Mouse (Mus musculus) brain, embryonic 14.5 days (tissue): Measurements from ENCODE around the gene 4930432K21Rik. TPM values are rescaled to one million over a fixed set of nuclear protein-coding genes. Genes with fewer than 3 reads are reported as not detected.
A peak's percentile ranks its signal among the peaks of the same experiment; 100 is the strongest.

Experiments
- DNase-seq: peaks from one replicate; pipeline ENCODE4 v3.0.0-alpha.2; 2011; ENCODE audit warnings: low read depth
- CTCF ChIP-seq: fragments of 200-500 bp; IDR thresholded peaks from 2 replicates; pipeline ENCODE4 v1.5.1; 2012; ENCODE audit warnings: inconsistent platforms, mild to moderate bottlenecking, moderate library complexity, borderline replicate concordance; ENCODE audit not compliant: insufficient read depth, insufficient read length; ENCODE audit errors: extremely low read depth
- POLR2A ChIP-seq: fragments of 200-500 bp; IDR thresholded peaks from 2 replicates; pipeline ENCODE4 v1.6.1; 2012; ENCODE audit warnings: mild to moderate bottlenecking, inconsistent platforms, borderline replicate concordance; ENCODE audit not compliant: poor library complexity, insufficient read depth, insufficient read length, severe bottlenecking; ENCODE audit errors: extremely low read depth
- polyA plus RNA-seq: library from polyadenylated mRNA; depleted of rRNA; stranded (reverse); fragments of >200 nt; gene quantifications from 2 replicates; pipeline ENCODE4 v1.2.3, GENCODE M21; 2012; rRNA removed

4930432K21Rik gene
- polyA plus RNA-seq = 2.1 and 2.7 TPM in 2 replicates

DNA sequence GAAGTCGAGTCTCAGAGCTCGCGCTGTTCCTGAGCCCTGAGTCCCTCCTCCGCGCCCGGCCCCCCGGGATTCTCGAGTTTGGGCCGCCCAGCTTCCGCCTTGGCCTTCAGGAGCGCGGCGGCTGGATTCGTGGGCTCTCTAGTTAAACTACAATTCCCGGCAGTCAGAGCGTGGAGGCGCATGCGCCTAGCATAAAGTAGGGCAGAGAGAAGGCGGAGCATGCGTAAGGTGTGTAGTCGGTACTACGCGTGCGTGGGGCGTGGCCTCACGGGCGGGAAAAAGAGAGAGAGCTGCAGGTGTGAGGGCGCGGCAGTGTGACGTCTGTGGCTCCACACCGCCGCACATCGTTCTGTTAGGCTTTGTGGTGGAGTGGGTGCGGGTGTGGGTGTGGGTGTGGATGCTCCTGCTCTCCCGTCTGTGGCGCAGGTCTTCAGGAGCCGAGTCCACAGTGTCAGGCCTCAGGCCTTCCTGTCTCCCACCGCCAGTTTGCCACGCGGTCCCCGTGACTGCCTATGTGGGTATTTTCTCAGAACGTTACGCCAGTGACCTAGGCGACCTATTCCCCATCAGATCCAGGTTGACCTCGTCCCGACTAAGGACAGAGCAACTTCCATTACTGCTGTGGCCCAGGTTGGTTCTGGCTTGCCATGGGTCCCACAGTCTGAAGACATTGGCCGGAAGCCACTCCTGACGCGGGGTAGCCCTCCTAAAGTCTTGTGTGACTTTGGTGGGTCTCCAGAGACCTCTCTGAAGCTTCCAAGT, at the start of gene 4930432K21Rik, which contains the start of gene Cc2d1a:
4930432K21Rik (plus strand) TSS at position 257 of the 762 bp plus-strand sequence.
Cc2d1a (minus strand) TSS at position 168 of the 762 bp plus-strand sequence.
- TF ChIP-seq POLR2A (peak; percentile 59; the same call in 1 of the 2 replicates), CTCF (no peak)
- peak; percentile 98 for DNase-seq

DNA sequence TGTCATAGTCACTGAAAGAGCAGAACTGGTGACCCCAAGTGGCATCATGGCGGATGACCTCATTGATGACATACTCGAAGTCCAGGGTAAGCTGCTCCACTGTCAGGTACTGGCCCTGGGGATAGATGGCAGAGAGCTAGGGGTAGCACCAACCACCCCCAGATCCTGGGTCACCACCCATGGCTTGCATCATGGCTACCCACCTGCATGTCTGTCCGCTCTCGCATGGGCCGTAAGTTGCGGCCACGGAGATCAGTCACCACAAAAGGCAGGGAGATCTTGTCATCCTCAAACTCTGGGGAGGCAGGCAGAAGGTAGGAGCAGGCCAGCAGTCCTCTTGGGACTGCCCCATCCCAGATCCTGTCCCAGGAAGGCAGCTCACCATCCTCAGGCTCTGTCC, 49.4 kb upstream of the 4930432K21Rik start:
- no peak for DNase-seq
- no peak for TF ChIP-seq CTCF
- TF ChIP-seq POLR2A = no peak

DNA sequence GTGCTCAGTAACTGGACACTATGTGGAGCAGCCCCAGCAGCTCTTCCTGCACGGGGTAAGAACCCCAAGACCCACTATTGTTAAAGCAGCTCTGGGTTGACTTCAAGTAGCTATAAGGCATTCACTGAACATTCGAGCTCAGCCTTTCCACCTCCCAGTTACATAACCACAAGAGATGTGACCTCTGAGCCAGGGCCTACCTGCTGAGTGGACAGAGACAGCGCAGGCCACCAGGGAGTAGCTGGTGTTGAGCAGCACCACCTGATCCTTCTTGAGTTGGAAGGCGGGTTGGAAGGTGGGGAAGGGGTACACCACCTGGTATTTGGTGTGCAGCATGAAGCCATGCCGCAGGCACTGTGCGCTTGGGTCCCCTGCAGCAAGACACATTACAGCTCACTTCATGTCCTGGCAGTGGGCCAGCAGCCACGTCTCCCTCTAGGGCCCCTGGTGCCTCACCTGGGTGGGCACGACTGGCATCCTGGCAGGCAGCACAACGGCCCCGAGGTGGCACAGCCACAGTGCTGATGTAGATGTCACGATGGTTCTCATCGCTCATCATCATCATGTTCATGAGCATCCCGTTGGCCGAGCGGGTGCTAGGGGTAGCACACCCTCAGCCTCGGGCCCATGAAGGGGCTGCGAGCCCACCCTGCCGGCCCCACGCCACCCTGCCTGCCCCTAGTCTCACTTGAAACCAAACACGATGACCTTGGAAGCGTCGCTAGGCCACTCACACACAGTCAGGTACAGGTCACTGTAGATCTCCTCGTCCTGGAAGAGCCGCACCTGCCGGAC, 46.2 kb upstream of the 4930432K21Rik start:
- TF ChIP-seq CTCF = no peak
- TF ChIP-seq POLR2A = no peak
- no peak for DNase-seq

GRCm38 (mm10) chr8:84103601-84104000, 44.2 kb upstream of the 4930432K21Rik start:
- peak; percentile 13 for DNase-seq
- TF ChIP-seq CTCF (no peak), POLR2A (no peak)

DNA sequence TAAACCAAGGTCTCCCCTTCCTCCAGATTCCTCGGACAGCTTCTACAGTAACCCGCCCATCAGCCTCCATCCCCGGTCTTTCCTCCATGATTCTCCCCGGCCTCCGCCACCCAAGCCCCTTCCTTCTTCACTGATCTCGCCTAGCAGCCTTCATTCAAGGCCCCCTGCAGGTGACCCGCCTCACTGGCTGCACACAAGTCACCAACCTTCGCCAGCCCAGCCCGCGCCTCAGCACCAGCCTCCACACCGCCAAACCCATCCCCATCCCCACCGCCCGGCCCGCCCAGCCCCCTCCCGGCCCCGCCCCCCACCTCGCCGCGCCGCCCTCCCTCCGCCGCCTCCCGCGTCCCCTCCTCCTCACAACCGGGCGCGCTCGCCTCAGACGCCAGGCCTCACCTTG, 43.6 kb upstream of the 4930432K21Rik start:
- peak; percentile 89 for DNase-seq
- TF ChIP-seq CTCF (peak; percentile 37; the same call in 1 of the 2 replicates), POLR2A (no peak)

- DNase-seq = peak; percentile 100
- TF ChIP-seq POLR2A (peak; percentile 71; the same call in 1 of the 2 replicates), CTCF (no peak)
Measured at GRCm38 (mm10) chr8:84104697-84105609, 42.9 kb upstream of the 4930432K21Rik start, which contains the start of gene Dcaf15. TSS of gene Dcaf15 (minus strand) at chr8:84104768.

DNA sequence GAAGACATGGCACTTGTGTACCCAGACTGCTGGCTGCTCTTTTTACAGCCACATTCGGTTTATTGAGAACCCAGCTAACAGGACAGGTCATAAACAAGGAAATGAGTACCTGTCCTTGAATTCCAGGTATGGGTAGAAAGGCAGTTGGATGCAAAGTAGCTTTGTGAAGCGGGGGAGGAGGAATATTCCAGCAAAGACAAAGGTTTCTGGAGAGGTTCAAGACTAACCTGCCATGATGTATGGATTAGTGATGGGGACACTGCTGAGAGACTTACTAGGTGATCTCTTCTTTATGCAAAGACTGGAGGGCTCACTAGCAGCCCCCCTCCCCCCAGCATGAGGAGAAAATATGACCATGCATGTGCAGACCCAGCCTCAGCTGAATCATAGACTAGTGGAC, 42.1 kb upstream of the 4930432K21Rik start:
- TF ChIP-seq POLR2A = no peak
- no peak for TF ChIP-seq CTCF
- no peak for DNase-seq

- TF ChIP-seq CTCF = no peak
- TF ChIP-seq POLR2A = no peak
- no peak for DNase-seq
Measured at GRCm38 (mm10) chr8:84106216-84107040, 41.4 kb upstream of the 4930432K21Rik start.

DNA sequence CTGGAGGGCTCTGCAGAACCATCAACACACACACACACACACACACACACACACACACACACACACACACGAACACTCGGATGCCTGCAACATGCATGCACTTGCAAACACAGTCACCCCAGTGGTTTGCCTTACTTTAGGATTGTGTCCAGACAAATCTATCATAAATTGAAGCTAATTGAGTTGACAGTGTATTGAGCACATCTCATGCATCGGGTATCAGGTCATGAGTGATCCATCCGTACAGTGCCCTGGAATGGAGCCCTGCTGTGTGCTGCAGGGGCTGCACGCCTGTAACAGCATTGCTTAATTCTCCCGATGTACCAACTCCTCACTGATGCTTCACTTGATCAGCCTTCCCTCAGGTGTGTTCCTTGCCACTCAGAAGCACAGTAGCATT, 32.2 kb upstream of the 4930432K21Rik start:
- DNase-seq = no peak
- no peak for TF ChIP-seq CTCF
- no peak for TF ChIP-seq POLR2A

GRCm38 (mm10) chr8:84122151-84122550, 25.7 kb upstream of the 4930432K21Rik start:
- TF ChIP-seq CTCF (no peak), POLR2A (no peak)
- no peak for DNase-seq
